Mouse (Mus musculus) CH12.LX (cell line): ENCODE measurements around the gene Ercc6. TPM values are rescaled to one million over a fixed set of nuclear protein-coding genes. Genes with fewer than 3 reads are reported as not detected.

Experiments used
- DNase-seq: peaks from one replicate; pipeline ENCODE4 v3.0.0-alpha.2; 2013; ENCODE audit errors: extremely low read depth
- H3K27ac ChIP-seq: 2 replicates; pipeline ENCODE4 v1.5.1; 2012; ENCODE audit warnings: low read depth, mild to moderate bottlenecking, control low read depth, moderate library complexity; ENCODE audit not compliant: insufficient read depth
- H3K27me3 ChIP-seq: replicated peaks from 2 replicates; pipeline ENCODE3; 2012; ENCODE audit warnings: inconsistent platforms
- H3K36me3 ChIP-seq, 2 experiments: replicated peaks in 1 of 2; 2 replicates each; pipeline versions ENCODE3 to v1.6.1; 2012; ENCODE audit warnings: inconsistent platforms in 1 of 2, low read length in 1 of 2, mild to moderate bottlenecking in 1 of 2, mixed read lengths in 1 of 2, moderate library complexity in 1 of 2; ENCODE audit not compliant: control insufficient read depth in 1 of 2, insufficient read depth in 1 of 2
- H3K4me1 ChIP-seq, 2 experiments: 2 replicates each; pipeline ENCODE4 v1.6.1; 2012; ENCODE audit warnings: inconsistent platforms in 1 of 2, moderate library complexity in 1 of 2; ENCODE audit not compliant: insufficient read depth in 2 of 2, control insufficient read depth in 1 of 2
- H3K4me2 ChIP-seq: 2 replicates; pipeline ENCODE4 v1.6.1; 2012; ENCODE audit warnings: low read depth, mild to moderate bottlenecking, control low read depth; ENCODE audit not compliant: poor library complexity, insufficient read depth, severe bottlenecking
- H3K4me3 ChIP-seq, 3 experiments: fragments of 150-350 bp in 1 of 3; sonication (generic) in 1 of 3; replicated peaks in 1 of 3; 2 replicates each; pipeline versions ENCODE3 to v1.5.1; 2011 to 2012; ENCODE audit warnings: low read depth in 2 of 3, low read length in 2 of 3, mild to moderate bottlenecking in 2 of 3, moderate library complexity in 2 of 3, control low read depth in 1 of 3, improper control_type of control experiment in 1 of 3, inconsistent platforms in 1 of 3, mixed read lengths in 1 of 3; ENCODE audit not compliant: poor library complexity in 1 of 3
- H3K79me2 ChIP-seq: replicated peaks from 2 replicates; pipeline ENCODE4 v1.6.1; 2012; ENCODE audit warnings: mild to moderate bottlenecking, moderate library complexity; ENCODE audit not compliant: control insufficient read depth, poor library complexity, insufficient read depth, severe bottlenecking; ENCODE audit errors: extremely low read depth
- H3K9ac ChIP-seq: 2 replicates; pipeline ENCODE4 v1.6.1; 2012; ENCODE audit warnings: low read depth, mild to moderate bottlenecking, control low read depth, moderate library complexity; ENCODE audit not compliant: insufficient read depth
- H3K9me3 ChIP-seq: replicated peaks from 2 replicates; pipeline ENCODE3; 2012; ENCODE audit warnings: low read length, inconsistent platforms, mixed read lengths
- CHD1 ChIP-seq: IDR thresholded peaks from 2 replicates; pipeline ENCODE4 v1.6.1; 2012; ENCODE audit warnings: low read depth, low read length, improper control_type of control experiment, inconsistent platforms
- E2F4 ChIP-seq: IDR thresholded peaks from 2 replicates; pipeline ENCODE4 v1.6.1; 2011; ENCODE audit warnings: low read depth, low read length, improper control_type of control experiment; ENCODE audit not compliant: insufficient replicate concordance
- ELF1 ChIP-seq: IDR thresholded peaks from 2 replicates; pipeline ENCODE4 v1.6.1; 2014; ENCODE audit warnings: low read depth, mild to moderate bottlenecking, inconsistent platforms, low read length, improper control_type of control experiment
- ETS1 ChIP-seq: conservative IDR thresholded peaks from 2 replicates; pipeline ENCODE4 v1.6.1; 2012; ENCODE audit warnings: low read depth, mild to moderate bottlenecking, inconsistent platforms, low read length, improper control_type of control experiment, moderate library complexity
- JUN ChIP-seq: IDR thresholded peaks from 2 replicates; pipeline ENCODE4 v1.6.1; 2011; ENCODE audit warnings: low read depth, mild to moderate bottlenecking, low read length, improper control_type of control experiment, moderate library complexity; ENCODE audit not compliant: insufficient read depth
- JUND ChIP-seq: conservative IDR thresholded peaks from 2 replicates; pipeline ENCODE4 v1.6.1; 2011; ENCODE audit warnings: low read depth, low read length, improper control_type of control experiment
- KAT2A ChIP-seq: IDR thresholded peaks from 2 replicates; pipeline ENCODE4 v1.6.1; 2012; ENCODE audit warnings: low read length, improper control_type of control experiment, inconsistent platforms; ENCODE audit not compliant: insufficient replicate concordance
- MAFK ChIP-seq: IDR thresholded peaks from 2 replicates; pipeline ENCODE4 v1.6.1; 2011; ENCODE audit warnings: low read length, improper control_type of control experiment; ENCODE audit not compliant: insufficient replicate concordance
- MAZ ChIP-seq: IDR thresholded peaks from 2 replicates; pipeline ENCODE4 v1.6.1; 2012; ENCODE audit warnings: low read depth, mild to moderate bottlenecking, inconsistent platforms, low read length, improper control_type of control experiment, moderate library complexity
- MEF2A ChIP-seq: IDR thresholded peaks from 2 replicates; pipeline ENCODE4 v1.6.1; 2014; ENCODE audit warnings: low read depth, mild to moderate bottlenecking, inconsistent platforms, low read length, improper control_type of control experiment, borderline replicate concordance
- PAX5 ChIP-seq: IDR thresholded peaks from 2 replicates; pipeline ENCODE4 v1.6.1; 2012; ENCODE audit warnings: low read length, inconsistent platforms, mixed read lengths
- POLR2AphosphoS2 ChIP-seq: IDR thresholded peaks from 2 replicates; pipeline ENCODE4 v1.6.1; 2011; ENCODE audit warnings: low read depth, low read length, improper control_type of control experiment
- RAD21 ChIP-seq: IDR thresholded peaks from 2 replicates; pipeline ENCODE4 v1.6.1; 2011; ENCODE audit warnings: low read depth, mild to moderate bottlenecking, low read length, improper control_type of control experiment, moderate library complexity
- RCOR1 ChIP-seq: conservative IDR thresholded peaks from 2 replicates; pipeline ENCODE4 v1.6.1; 2012; ENCODE audit warnings: low read depth, mild to moderate bottlenecking, inconsistent platforms, low read length, improper control_type of control experiment
- SIN3A ChIP-seq: IDR thresholded peaks from 2 replicates; pipeline ENCODE4 v1.6.1; 2012; ENCODE audit warnings: low read length, improper control_type of control experiment, inconsistent platforms
- USF1 ChIP-seq: IDR thresholded peaks from 2 replicates; pipeline ENCODE4 v1.6.1; 2014; ENCODE audit warnings: low read depth, mild to moderate bottlenecking, inconsistent platforms, low read length, improper control_type of control experiment
- USF2 ChIP-seq: conservative IDR thresholded peaks from 2 replicates; pipeline ENCODE4 v1.6.1; 2011; ENCODE audit warnings: low read depth, low read length, improper control_type of control experiment
- ZC3H11A ChIP-seq: IDR thresholded peaks from 2 replicates; pipeline ENCODE4 v1.6.1; 2012; ENCODE audit warnings: low read depth, mild to moderate bottlenecking, inconsistent platforms, low read length, improper control_type of control experiment
- ZKSCAN1 ChIP-seq: IDR thresholded peaks from 2 replicates; pipeline ENCODE4 v1.6.1; 2012; ENCODE audit warnings: low read depth, inconsistent platforms, low read length, improper control_type of control experiment, borderline replicate concordance
- ZMIZ1 ChIP-seq: IDR thresholded peaks from 2 replicates; pipeline ENCODE4 v1.6.1; 2012; ENCODE audit warnings: low read depth, mild to moderate bottlenecking, inconsistent platforms, low read length, improper control_type of control experiment
- ZNF384 ChIP-seq: IDR thresholded peaks from 2 replicates; pipeline ENCODE4 v1.6.1; 2012; ENCODE audit warnings: low read depth, low read length, improper control_type of control experiment, inconsistent platforms
- dilution Hi-C: fragments of 300-500 bp; cut with MboI; formaldehyde crosslinking; loops from 2 replicates; pipeline ENCODE4 v1.14.3; 2020; ENCODE audit warnings: low sequenced_read_pairs; ENCODE audit not compliant: extremely low pct_unique_long_range_greater_than_20kb, extremely low pct_ligation_motif_present
- in situ Hi-C: fragments of 300-500 bp; cut with MboI; formaldehyde crosslinking; loops from 3 replicates; pipeline ENCODE4 v1.14.3; 2019; ENCODE audit warnings: low sequenced_read_pairs, low pct_ligation_motif_present, low pct_unique_long_range_greater_than_20kb, mixed read lengths
- polyA plus RNA-seq: library from polyadenylated mRNA; unstranded; fragments of >175 nt; gene quantifications from 2 replicates; pipeline ENCODE4 v1.2.1, GENCODE M21; 2012; ENCODE audit warnings: low read depth; ENCODE audit not compliant: insufficient read length
- total RNA-seq, 2 experiments: library from RNA; depleted of rRNA; stranded (reverse); fragments of 300-350 nt in 1 of 2; fragments of >200 nt in 1 of 2; gene quantifications; 2 replicates each; pipeline ENCODE4 v1.2.3; 2012 to 2014

Gene Ercc6
- total and polyA plus RNA-seq, 3 experiments = 10.7 to 16.7 (median 15.3) TPM

- DNase-seq = no peak
- Histone ChIP-seq H3K79me2 (no peaks in the 10 kb centered on the region), H3K9ac (no peak overlapping the region), H3K4me3 (no peak overlapping the region), H3K4me1 (no peaks in the 10 kb centered on the region), H3K9me3 (no peaks in the 10 kb centered on the region), H3K4me2 (no peak overlapping the region), H3K27ac (no peak overlapping the region), H3K27me3 (no peaks in the 10 kb centered on the region), H3K36me3 (peaks cover 35 to 92% of the 10 kb centered on the region in 2 experiments)
- dilution Hi-C loops (no loop called here), in situ Hi-C loops (no loop called here)
- TF ChIP-seq RAD21 (no peak), ZKSCAN1 (no peak), ELF1 (no peak), JUN (no peak), ZMIZ1 (no peak), ZNF384 (no peak), E2F4 (no peak), MEF2A (no peak), POLR2AphosphoS2 (no peak), JUND (no peak), USF2 (no peak), ETS1 (no peak), ZC3H11A (no peak), MAZ (no peak), SIN3A (no peak), PAX5 (no peak), RCOR1 (no peak)
These were observed 41.7 kb downstream of the Ercc6 start for GRCm38 (mm10) chr14:32554860-32555526.

DNA sequence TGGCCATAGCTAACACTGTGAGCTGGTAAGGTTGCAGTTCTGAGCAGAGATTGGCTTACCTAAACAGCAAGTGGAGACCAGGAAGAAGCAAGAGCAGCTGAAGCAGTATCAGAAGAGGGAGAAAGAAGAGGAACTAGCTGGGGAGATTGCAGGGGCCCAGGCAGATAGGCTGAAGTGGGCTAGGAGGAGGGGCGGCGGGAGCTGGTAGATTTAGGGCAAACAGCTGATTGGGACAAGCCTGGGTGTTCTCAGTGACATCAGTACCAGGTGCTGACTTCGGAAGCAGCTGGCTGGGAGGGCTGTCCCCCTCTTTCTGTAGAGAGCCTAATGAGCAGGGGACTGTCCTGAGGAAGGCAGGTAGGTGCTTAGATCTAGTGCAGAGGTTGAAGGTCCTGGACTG lies 48.1 kb downstream of the Ercc6 start:
- dilution Hi-C loops = no loop called here
- H3K36me3 ChIP-seq = peaks cover 46 to 95% of the 10 kb centered on the region in 2 experiments

More for the DNA sequence above, 48.1 kb downstream of the Ercc6 start:
- Histone ChIP-seq H3K9me3 (no peaks in the 10 kb centered on the region), H3K4me1 (peaks cover 0 to 6% of the 10 kb centered on the region in 2 experiments; a peak in 1 of 4 replicates), H3K4me2 (no peak overlapping the region), H3K79me2 (no peaks in the 10 kb centered on the region), H3K27ac (no peak overlapping the region), H3K27me3 (no peaks in the 10 kb centered on the region), H3K4me3 (no peak overlapping the region), H3K9ac (no peak overlapping the region)
- in situ Hi-C loops = no loop called here
- TF ChIP-seq POLR2AphosphoS2 (no peak), ELF1 (no peak), USF2 (no peak), MAZ (no peak), USF1 (no peak), MAFK (no peak), KAT2A (no peak), CHD1 (no peak), RCOR1 (no peak)
- DNase-seq = peak; percentile 6
